Mouse (Mus musculus) limb, embryonic 13.5 days (tissue): ENCODE data around the gene Cd4. TPM values are rescaled to one million over a fixed set of nuclear protein-coding genes. Genes with fewer than 3 reads are reported as not detected.
"Not testable (repeated sequence)": the region's sequence is repeated elsewhere in the genome, so short reads cannot be mapped to it uniquely, and the experiment has no call there.

Source experiments
- ATAC-seq: fragments of 200-750 bp; cut with Nextera tagmentation; 2 replicates; pipeline ENCODE4 v1.8.0; 2017; ENCODE audit warnings: low read depth, moderate number of reproducible peaks, moderate TSS enrichment; ENCODE audit not compliant: low FRiP score
- H3K27ac ChIP-seq: fragments of 300-500 bp; sonication (generic); 2 replicates; pipeline ENCODE4 v1.5.1; 2015; ENCODE audit warnings: inconsistent platforms, mild to moderate bottlenecking, moderate library complexity
- H3K27me3 ChIP-seq: fragments of 300-500 bp; sonication (generic); 2 replicates; pipeline ENCODE4 v1.6.1; 2015; ENCODE audit warnings: mild to moderate bottlenecking, inconsistent platforms
- H3K36me3 ChIP-seq: fragments of 300-500 bp; sonication (generic); 2 replicates; pipeline ENCODE4 v1.6.1; 2015; ENCODE audit warnings: inconsistent platforms, mild to moderate bottlenecking, moderate library complexity
- H3K4me1 ChIP-seq: fragments of 300-500 bp; sonication (generic); 2 replicates; pipeline ENCODE4 v1.6.1; 2015; ENCODE audit warnings: inconsistent platforms
- H3K4me2 ChIP-seq: fragments of 300-500 bp; sonication (generic); replicated peaks from 2 replicates; pipeline ENCODE4 v1.6.1; 2015; ENCODE audit warnings: inconsistent platforms, mild to moderate bottlenecking, moderate library complexity
- H3K4me3 ChIP-seq: fragments of 300-500 bp; sonication (generic); 2 replicates; pipeline ENCODE4 v1.5.1; 2015; ENCODE audit warnings: moderate library complexity, mild to moderate bottlenecking, inconsistent platforms
- H3K9ac ChIP-seq: fragments of 300-500 bp; sonication (generic); 2 replicates; pipeline ENCODE4 v1.6.1; 2015; ENCODE audit warnings: mild to moderate bottlenecking, inconsistent platforms
- H3K9me3 ChIP-seq: fragments of 300-500 bp; sonication (generic); 2 replicates; pipeline ENCODE4 v1.6.1; 2016; ENCODE audit warnings: inconsistent platforms
- WGBS: fragments of 180-500 bp; shearing (Covaris S2); methylation state at CpG from one replicate; pipeline ENCODE4 v1.1.7; 2015; 5-methylcytosine and 5-hydroxymethylcytosine counted together
- polyA plus RNA-seq: library from polyadenylated mRNA; unstranded; fragments of >200 nt; fragmentation: Nextera tagmentation; extraction: Ambion mirVana; gene quantifications from 2 replicates; pipeline ENCODE4 v1.2.1, GENCODE M21; 2015

The Cd4 gene
- polyA plus RNA-seq, 1 experiment from 2014 or later: 0.04 TPM

GRCm38 (mm10) chr6:124900056-124900800, 12.2 kb upstream of the Cd4 start:
- 48% methylated on average over 8 of the region's 8 CpGs for WGBS
- H3K27ac ChIP-seq: no peak overlapping the region
- no peaks in the 10 kb centered on the region for H3K9me3 ChIP-seq
- no peak overlapping the region for H3K9ac ChIP-seq
- H3K4me3 ChIP-seq: no peak overlapping the region
- no peak for ATAC-seq
- H3K27me3 ChIP-seq: no peaks in the 10 kb centered on the region
- peaks cover 12% of the 10 kb centered on the region for H3K4me1 ChIP-seq
- no peak overlapping the region for H3K4me2 ChIP-seq
- H3K36me3 ChIP-seq: no peaks in the 10 kb centered on the region

- H3K27me3 ChIP-seq: no peaks in the 10 kb centered on the region
- no peak overlapping the region for H3K4me2 ChIP-seq
- H3K4me1 ChIP-seq: peaks cover 2% of the 10 kb centered on the region; the same call in 1 of the 2 replicates
- H3K9me3 ChIP-seq: no peaks in the 10 kb centered on the region
- ATAC-seq: no peak
- 40% methylated on average over 3 of the region's 3 CpGs for WGBS
- no peak overlapping the region for H3K9ac ChIP-seq
- H3K27ac ChIP-seq: no peak overlapping the region
- H3K36me3 ChIP-seq: no peaks in the 10 kb centered on the region
- H3K4me3 ChIP-seq: no peak overlapping the region
Observed at GRCm38 (mm10) chr6:124898359-124898758, 10.3 kb upstream of the Cd4 start.

- 94% methylated on average over 2 of the region's 2 CpGs for WGBS
- not testable (repeated sequence) for H3K9me3 ChIP-seq
Observed at GRCm38 (mm10) chr6:124894113-124894512, 6.1 kb upstream of the Cd4 start.

GRCm38 (mm10) chr6:124890997-124891396, 3.0 kb upstream of the Cd4 start:
- Histone ChIP-seq H3K9ac (no peak overlapping the region), H3K4me3 (no peak overlapping the region), H3K4me2 (no peak overlapping the region), H3K27me3 (no peaks in the 10 kb centered on the region), H3K36me3 (no peaks in the 10 kb centered on the region), H3K4me1 (no peaks in the 10 kb centered on the region), H3K27ac (no peak overlapping the region), H3K9me3 (no peaks in the 10 kb centered on the region)
- no peak for ATAC-seq
- 60% methylated on average over 6 of the region's 6 CpGs for WGBS

More at GRCm38 (mm10) chr6:124894113-124894512, 6.1 kb upstream of the Cd4 start:
- not testable (repeated sequence) for H3K27ac ChIP-seq, H3K36me3 ChIP-seq, H3K4me2 ChIP-seq, H3K4me3 ChIP-seq, H3K4me1 ChIP-seq, ATAC-seq, H3K27me3 ChIP-seq, H3K9ac ChIP-seq

- no peak overlapping the region for H3K9ac ChIP-seq
- no peak overlapping the region for H3K4me3 ChIP-seq
- peaks cover 4% of the 10 kb centered on the region; the same call in 1 of the 2 replicates for H3K4me1 ChIP-seq
- H3K36me3 ChIP-seq: no peaks in the 10 kb centered on the region
- H3K9me3 ChIP-seq: no peaks in the 10 kb centered on the region
- H3K27ac ChIP-seq: no peak overlapping the region
- no peaks in the 10 kb centered on the region for H3K27me3 ChIP-seq
- ATAC-seq: no peak
- H3K4me2 ChIP-seq: no peak overlapping the region
- 87% methylated on average over 6 of the region's 6 CpGs for WGBS
Observed at GRCm38 (mm10) chr6:124888555-124889125, 619 bp upstream of the Cd4 start.

GRCm38 (mm10) chr6:124885956-124886381, 2.1 kb downstream of the Cd4 start:
- Histone ChIP-seq H3K9me3 (no peaks in the 10 kb centered on the region), H3K4me2 (no peak overlapping the region), H3K4me1 (peaks cover 4% of the 10 kb centered on the region; the same call in 1 of the 2 replicates), H3K9ac (no peak overlapping the region), H3K27ac (no peak overlapping the region), H3K27me3 (no peaks in the 10 kb centered on the region), H3K36me3 (no peaks in the 10 kb centered on the region), H3K4me3 (no peak overlapping the region)
- WGBS: 94% methylated on average over 8 of the region's 8 CpGs
- no peak for ATAC-seq

GRCm38 (mm10) chr6:124884714-124885500, 3.1 kb downstream of the Cd4 start:
- H3K27me3 ChIP-seq: no peaks in the 10 kb centered on the region
- H3K9ac ChIP-seq: no peak overlapping the region
- H3K4me3 ChIP-seq: no peak overlapping the region
- no peak overlapping the region for H3K4me2 ChIP-seq
- H3K9me3 ChIP-seq: no peaks in the 10 kb centered on the region
- H3K36me3 ChIP-seq: no peaks in the 10 kb centered on the region
- H3K27ac ChIP-seq: no peak overlapping the region
- peaks cover 4% of the 10 kb centered on the region; the same call in 1 of the 2 replicates for H3K4me1 ChIP-seq
- 63% methylated on average over 10 of the region's 10 CpGs for WGBS
- ATAC-seq: no peak

GRCm38 (mm10) chr6:124883351-124883750, 4.7 kb downstream of the Cd4 start:
- no peak overlapping the region for H3K9ac ChIP-seq
- 82% methylated on average over 10 of the region's 10 CpGs for WGBS
- no peak overlapping the region for H3K4me2 ChIP-seq
- H3K27me3 ChIP-seq: no peaks in the 10 kb centered on the region
- no peak for ATAC-seq
- no peaks in the 10 kb centered on the region for H3K9me3 ChIP-seq
- peaks cover 4% of the 10 kb centered on the region; the same call in 1 of the 2 replicates for H3K4me1 ChIP-seq
- H3K27ac ChIP-seq: no peak overlapping the region
- H3K4me3 ChIP-seq: no peak overlapping the region
- no peaks in the 10 kb centered on the region for H3K36me3 ChIP-seq

GRCm38 (mm10) chr6:124881821-124882220, 6.2 kb downstream of the Cd4 start:
- Histone ChIP-seq H3K27me3 (no peaks in the 10 kb centered on the region), H3K9ac (no peak overlapping the region), H3K9me3 (no peaks in the 10 kb centered on the region), H3K36me3 (no peaks in the 10 kb centered on the region), H3K4me3 (no peak overlapping the region), H3K4me1 (peaks cover 4% of the 10 kb centered on the region; the same call in 1 of the 2 replicates), H3K4me2 (no peak overlapping the region), H3K27ac (no peak overlapping the region)
- 91% methylated on average over 9 of the region's 9 CpGs for WGBS
- no peak for ATAC-seq

- Histone ChIP-seq H3K36me3 (no peaks in the 10 kb centered on the region), H3K4me1 (no peaks in the 10 kb centered on the region), H3K9me3 (no peaks in the 10 kb centered on the region), H3K4me3 (no peak overlapping the region), H3K9ac (no peak overlapping the region), H3K27me3 (no peaks in the 10 kb centered on the region), H3K27ac (no peak overlapping the region), H3K4me2 (no peak overlapping the region)
- no peak for ATAC-seq
- 52% methylated on average over 6 of the region's 6 CpGs for WGBS
Observed at GRCm38 (mm10) chr6:124879390-124879789, 8.6 kb downstream of the Cd4 start.

- Histone ChIP-seq H3K4me2 (no peak overlapping the region), H3K4me3 (no peak overlapping the region), H3K27me3 (no peaks in the 10 kb centered on the region), H3K27ac (no peak overlapping the region), H3K4me1 (no peaks in the 10 kb centered on the region), H3K9me3 (no peaks in the 10 kb centered on the region), H3K36me3 (no peaks in the 10 kb centered on the region), H3K9ac (no peak overlapping the region)
- WGBS: 41% methylated on average over 2 of the region's 3 CpGs
- ATAC-seq: no peak
Observed at GRCm38 (mm10) chr6:124874348-124874747, 13.7 kb downstream of the Cd4 start.

GRCm38 (mm10) chr6:124866560-124866959, 21.5 kb downstream of the Cd4 start:
- no peak for ATAC-seq
- Histone ChIP-seq H3K27ac (no peak overlapping the region), H3K9ac (peak overlapping the region; percentile 35; the same call in 1 of the 2 replicates), H3K4me2 (no peak overlapping the region), H3K36me3 (no peaks in the 10 kb centered on the region), H3K9me3 (no peaks in the 10 kb centered on the region), H3K4me3 (no peak overlapping the region), H3K4me1 (peaks cover 38% of the 10 kb centered on the region), H3K27me3 (peaks cover 10% of the 10 kb centered on the region)
- 54% methylated on average over 6 of the region's 7 CpGs for WGBS
